Mouse (Mus musculus) thymus, postnatal 14 days (tissue): ENCODE results near the gene Lce1a2.

Experiments used
- DNase-seq: peaks from one replicate; pipeline ENCODE4 v3.0.0; 2021

Lce1a2 gene

GRCm38 (mm10) chr3:92670215-92670614, at the start of gene Lce1a2:
TSS of gene Lce1a2 (minus strand) at chr3:92670315.
- DNase-seq: no peak

GRCm38 (mm10) chr3:92715122-92715521, 45.0 kb upstream of the Lce1a2 start:
- no peak for DNase-seq

GRCm38 (mm10) chr3:92708974-92709373, 38.9 kb upstream of the Lce1a2 start, which contains the start of gene Lce1e:
TSS of gene Lce1e (minus strand) at chr3:92709074.
- no peak for DNase-seq

- no peak for DNase-seq
Observed at GRCm38 (mm10) chr3:92694613-92695012, 24.5 kb upstream of the Lce1a2 start.

- no peak for DNase-seq
Observed at GRCm38 (mm10) chr3:92691688-92692087, 21.6 kb upstream of the Lce1a2 start.

GRCm38 (mm10) chr3:92689154-92689553, 19.0 kb upstream of the Lce1a2 start:
- DNase-seq: peak; percentile 32

GRCm38 (mm10) chr3:92687110-92687509, 17.0 kb upstream of the Lce1a2 start, which contains the start of gene Lce1d:
TSS of gene Lce1d (minus strand) at chr3:92687210.
- no peak for DNase-seq

- DNase-seq: no peak
Observed at GRCm38 (mm10) chr3:92678947-92679346, 8.8 kb upstream of the Lce1a2 start, which contains the start of gene Lce1c. TSS of gene Lce1c (plus strand) at chr3:92679247.

GRCm38 (mm10) chr3:92656826-92657225, 13.3 kb downstream of the Lce1a2 start, which contains the start of gene Lce1b:
TSS of gene Lce1b (minus strand) at chr3:92656926.
- DNase-seq: no peak

GRCm38 (mm10) chr3:92648207-92648606, 21.9 kb downstream of the Lce1a2 start, which contains the start of gene Lce1a1:
TSS of gene Lce1a1 (minus strand) at chr3:92648307.
- no peak for DNase-seq

GRCm38 (mm10) chr3:92639854-92640253, 30.3 kb downstream of the Lce1a2 start:
- DNase-seq: no peak

- DNase-seq: no peak
Observed at GRCm38 (mm10) chr3:92638653-92638991, 31.5 kb downstream of the Lce1a2 start.

- no peak for DNase-seq
Observed at GRCm38 (mm10) chr3:92637745-92638652, 32.1 kb downstream of the Lce1a2 start.

- no peak for DNase-seq
Observed at GRCm38 (mm10) chr3:92621560-92621959, 48.6 kb downstream of the Lce1a2 start, which contains the start of gene Lce6a. TSS of gene Lce6a (minus strand) at chr3:92621660.
